In the genomic region with DNA sequence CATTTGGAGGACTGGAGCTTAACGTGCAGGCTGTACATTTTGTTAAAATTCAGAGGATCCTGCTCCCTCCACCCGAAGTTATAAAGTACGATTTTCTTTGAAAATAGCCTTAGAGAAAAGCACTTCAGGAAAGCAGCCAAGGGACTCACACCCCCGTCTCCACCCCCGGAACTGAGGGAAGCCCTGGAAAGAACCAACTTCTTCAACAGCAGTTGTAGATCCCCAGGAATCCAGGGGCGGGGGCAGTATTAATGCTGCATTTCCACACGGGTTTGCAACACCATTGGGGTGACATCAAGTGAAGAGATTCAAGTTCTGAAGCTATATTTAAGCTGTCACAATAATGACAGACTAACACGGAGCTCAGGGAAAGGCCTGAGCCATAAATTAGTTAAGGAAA, we compare ENCODE assay signal across 9 mouse cellular contexts. TPM values are rescaled to one million over a fixed set of nuclear protein-coding genes. Genes with fewer than 3 reads are reported as not detected.
DNase-seq lines count a peak whose midpoint lies in the region; ATAC-seq lines count a peak whose summit lies in the region.
"Had no signal": no experiment of that assay in that cellular context is flagged by ENCODE, and none has a peak within 500 bp of the region (broad histone marks: within the 10 kb centered on the region; RNA-seq: fewer than 3 reads in every experiment).

No protein-coding gene starts in this region.

- H3K4me2 ChIP-seq in embryonic facial prominence, embryonic 14.5 days (ENCODE audit: low read depth, low read length), result peak overlapping the region; percentile 86; the same call in 1 of the 2 replicates
- peak overlapping the region; percentile 71 for H3K4me2 ChIP-seq in neural tube, embryonic 14.5 days (ENCODE audit: low read depth, low read length)
- no peak overlapping the region for H3K4me2 ChIP-seq in liver, embryonic 12.5 days

- no peak overlapping the region for H3K9ac ChIP-seq in embryonic facial prominence, embryonic 14.5 days (ENCODE audit: low read depth, low read length)
- peak overlapping the region; percentile 91; the same call in 1 of the 2 replicates for H3K9ac ChIP-seq in neural tube, embryonic 14.5 days (replicated peaks; ENCODE audit: low read depth, low read length)
- no peak overlapping the region for H3K9ac ChIP-seq in liver, embryonic 12.5 days
- H3K9ac ChIP-seq: liver, embryonic 13.5 days had no signal

- peaks cover 23% of the 10 kb centered on the region; the same call in 1 of the 2 replicates for H3K4me1 ChIP-seq in embryonic facial prominence, embryonic 14.5 days (ENCODE audit: control insufficient read depth, insufficient read depth, low read length)
- H3K4me1 ChIP-seq in neural tube, embryonic 14.5 days (ENCODE audit: control insufficient read depth, insufficient read depth, low read length), result peaks cover 6% of the 10 kb centered on the region; the same call in 1 of the 2 replicates
- peaks cover 30% of the 10 kb centered on the region for H3K4me1 ChIP-seq in liver, embryonic 12.5 days

- H3K36me3 ChIP-seq in embryonic facial prominence, embryonic 14.5 days (ENCODE audit: control insufficient read depth, insufficient read depth, low read length), result no peaks in the 10 kb centered on the region
- no peaks in the 10 kb centered on the region for H3K36me3 ChIP-seq in neural tube, embryonic 14.5 days (ENCODE audit: control insufficient read depth, insufficient read depth, low read length)
- no peaks in the 10 kb centered on the region for H3K36me3 ChIP-seq in liver, embryonic 12.5 days
- H3K36me3 ChIP-seq: liver, embryonic 13.5 days had no signal

- WGBS in embryonic facial prominence, embryonic 14.5 days, result 28% methylated on average over 8 of the region's 8 CpGs
- WGBS in neural tube, embryonic 14.5 days, result 14% methylated on average over 8 of the region's 8 CpGs
- 20% methylated on average over 8 of the region's 8 CpGs for WGBS in liver, embryonic 12.5 days (ENCODE audit: insufficient replicate concordance)

- H3K27me3 ChIP-seq in embryonic facial prominence, embryonic 14.5 days (replicated peaks; ENCODE audit: control insufficient read depth, insufficient read depth, low read length), result peaks cover 50% of the 10 kb centered on the region
- H3K27me3 ChIP-seq in neural tube, embryonic 14.5 days (ENCODE audit: control insufficient read depth, insufficient read depth, low read length), result no peaks in the 10 kb centered on the region
- H3K27me3 ChIP-seq in liver, embryonic 12.5 days (replicated peaks), result peaks cover 98% of the 10 kb centered on the region

- H3K9me3 ChIP-seq in embryonic facial prominence, embryonic 14.5 days (ENCODE audit: control insufficient read depth, low read length), result no peaks in the 10 kb centered on the region
- H3K9me3 ChIP-seq in neural tube, embryonic 14.5 days (ENCODE audit: control insufficient read depth, low read length), result no peaks in the 10 kb centered on the region
- no peaks in the 10 kb centered on the region for H3K9me3 ChIP-seq in liver, embryonic 12.5 days (replicated peaks)
- H3K9me3 ChIP-seq: liver, embryonic 13.5 days had no signal

- ATAC-seq in embryonic facial prominence, embryonic 14.5 days (ENCODE audit: low read depth), result no peak
- ATAC-seq in neural tube, embryonic 14.5 days (ENCODE audit: low read depth), result no peak
- no peak for ATAC-seq in liver, embryonic 12.5 days

- H3K4me3 ChIP-seq in embryonic facial prominence, embryonic 14.5 days (ENCODE audit: low read depth, low read length), result 0 out of 2 replicates have a peak overlapping the region, but pooled peaks have one; percentile 54
- H3K4me3 ChIP-seq in neural tube, embryonic 14.5 days (ENCODE audit: low read depth, low read length), result peak overlapping the region; percentile 84
- no peak overlapping the region for H3K4me3 ChIP-seq in liver, embryonic 12.5 days

- H3K27ac ChIP-seq in embryonic facial prominence, embryonic 14.5 days (replicated peaks; ENCODE audit: low read depth, low read length), result no peak overlapping the region
- no peak overlapping the region for H3K27ac ChIP-seq in neural tube, embryonic 14.5 days (ENCODE audit: low read depth, low read length)
- no peak overlapping the region for H3K27ac ChIP-seq in liver, embryonic 12.5 days
- H3K27ac ChIP-seq: liver, embryonic 13.5 days had no signal

- DNase-seq in kidney, adult 9 months, result peak; percentile 3
- no peak for DNase-seq in kidney, adult 18-20 months
- DNase-seq in embryonic facial prominence, embryonic 14.5 days (ENCODE audit: low spot score), result no peak
- peak; percentile 21 for DNase-seq in kidney, postnatal 10 days
- DNase-seq in adrenal gland, adult 2 months, result no peak
- no peak for DNase-seq in retina, postnatal 1 day

RNA-seq across cellular contexts. Expression of gene Dpysl5, which starts 0.9 kb away (rescaled TPM):
- polyA plus RNA-seq in embryonic facial prominence, embryonic 14.5 days (2014; fragmentation: Nextera tagmentation; extraction: Ambion mirVana), result 17.0 and 17.5 TPM in 2 replicates
- 178 and 203 TPM in 2 replicates for polyA plus RNA-seq in neural tube, embryonic 14.5 days (2014; fragmentation: Nextera tagmentation; extraction: Ambion mirVana)
- total RNA-seq in adrenal gland, adult 2 months (2021), result 1 to 10 TPM in 1 of 2 experiments, under 1 TPM in 1; 0.92 to 2.3 TPM
- 0.62 and 0.98 TPM in 2 replicates for polyA plus RNA-seq in adrenal gland, adult 2 months (2012; rRNA removed)
- 0.20 and 0.36 TPM in 2 replicates for polyA plus RNA-seq in liver, embryonic 12.5 days (2016; fragmentation: Nextera tagmentation; extraction: Ambion mirVana)

RNA-seq across cellular contexts. Expression of gene Cenpa, which starts 43.9 kb away (rescaled TPM):
- 209 and 251 TPM in 2 replicates for polyA plus RNA-seq in embryonic facial prominence, embryonic 14.5 days (2014; fragmentation: Nextera tagmentation; extraction: Ambion mirVana)
- 23.7 and 29.3 TPM in 2 replicates for polyA plus RNA-seq in neural tube, embryonic 14.5 days (2014; fragmentation: Nextera tagmentation; extraction: Ambion mirVana)
- 1 to 10 TPM; 5.1 to 6.4 TPM for total RNA-seq in adrenal gland, adult 2 months (2021)
- 10.9 and 14.5 TPM in 2 replicates for polyA plus RNA-seq in adrenal gland, adult 2 months (2012; rRNA removed)
- polyA plus RNA-seq in liver, embryonic 12.5 days (2016; fragmentation: Nextera tagmentation; extraction: Ambion mirVana), result 259 and 265 TPM in 2 replicates

Comparison
In these comparisons a context has a peak if more than half of its experiments do, and no peak if none do; other contexts are left out.
1. DNase-seq: peak in kidney, adult 9 months (single experiment) and kidney, postnatal 10 days (single experiment); none in kidney, adult 18-20 months (single experiment), embryonic facial prominence, embryonic 14.5 days (single experiment), adrenal gland, adult 2 months (single experiment) and retina, postnatal 1 day (single experiment).